Mouse (Mus musculus): Measurements from ENCODE around the gene Anks1b. TPM values are rescaled to one million over a fixed set of nuclear protein-coding genes. Genes with fewer than 3 reads are reported as not detected.
"Not testable (repeated sequence)": the region's sequence is repeated elsewhere in the genome, so short reads cannot be mapped to it uniquely, and the experiment has no call there.

Anks1b gene
- polyA plus RNA-seq, 1 experiment from 2014 or later: 23.6 TPM

DNA sequence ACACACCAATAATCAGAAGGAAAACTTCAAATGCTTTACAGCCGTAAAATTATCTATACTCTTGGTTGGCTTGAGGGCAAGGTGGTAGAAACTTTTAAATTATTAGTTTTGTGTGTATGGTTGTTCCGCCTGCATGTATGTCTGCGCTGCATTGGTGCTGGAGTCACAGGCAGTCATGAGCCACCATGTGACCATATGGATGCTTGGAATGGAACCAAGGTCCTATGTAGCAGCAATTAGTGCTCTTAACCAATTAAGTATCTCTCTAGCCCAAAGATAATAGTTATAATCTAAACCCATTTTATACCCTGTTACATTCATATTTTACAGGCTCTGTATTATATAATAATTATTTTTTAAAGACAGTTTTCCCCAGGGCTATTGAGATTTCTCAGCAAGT, 739.7 kb downstream of the Anks1b start:
- no peak overlapping the region for H3K9ac ChIP-seq
- H3K36me3 ChIP-seq (replicated peaks): no peaks in the 10 kb centered on the region
- no peak overlapping the region for H3K27ac ChIP-seq
- no peak overlapping the region for H3K4me2 ChIP-seq
- no peak for ATAC-seq (ENCODE audit: low FRiP score)
- 94% methylated on average over 3 of the region's 3 CpGs for WGBS
- H3K4me1 ChIP-seq: peaks cover 7% of the 10 kb centered on the region
- no peaks in the 10 kb centered on the region for H3K9me3 ChIP-seq
- H3K27me3 ChIP-seq: no peaks in the 10 kb centered on the region
- no peak overlapping the region for H3K4me3 ChIP-seq (replicated peaks)

DNA sequence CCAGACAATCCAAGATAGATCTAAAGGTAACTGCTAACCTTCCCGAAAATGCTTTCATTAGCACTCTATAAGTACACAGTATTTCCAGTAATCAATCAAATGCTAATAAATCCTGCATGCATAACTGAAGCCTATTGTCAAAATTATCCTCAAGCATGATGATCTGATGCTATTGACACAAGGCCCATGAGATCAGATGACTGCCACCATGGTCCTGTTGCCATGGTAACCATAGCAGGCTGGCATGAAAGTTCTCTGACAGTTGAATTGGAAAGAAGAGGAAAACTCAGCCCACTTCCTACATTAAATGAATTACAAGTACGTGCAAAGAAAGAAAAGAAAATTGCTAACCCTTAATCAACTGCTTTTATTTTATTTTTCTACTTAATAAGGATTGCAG, 741.9 kb downstream of the Anks1b start:
- no peak for ATAC-seq (ENCODE audit: low FRiP score)
- H3K4me2 ChIP-seq: no peak overlapping the region
- no peaks in the 10 kb centered on the region for H3K27me3 ChIP-seq
- no peak overlapping the region for H3K4me3 ChIP-seq (replicated peaks)
- H3K9me3 ChIP-seq: no peaks in the 10 kb centered on the region
- no peaks in the 10 kb centered on the region for H3K36me3 ChIP-seq (replicated peaks)
- H3K27ac ChIP-seq: no peak overlapping the region
- 45% methylated on average over 2 of the region's 2 CpGs for WGBS
- peaks cover 7% of the 10 kb centered on the region for H3K4me1 ChIP-seq
- H3K9ac ChIP-seq: no peak overlapping the region

DNA sequence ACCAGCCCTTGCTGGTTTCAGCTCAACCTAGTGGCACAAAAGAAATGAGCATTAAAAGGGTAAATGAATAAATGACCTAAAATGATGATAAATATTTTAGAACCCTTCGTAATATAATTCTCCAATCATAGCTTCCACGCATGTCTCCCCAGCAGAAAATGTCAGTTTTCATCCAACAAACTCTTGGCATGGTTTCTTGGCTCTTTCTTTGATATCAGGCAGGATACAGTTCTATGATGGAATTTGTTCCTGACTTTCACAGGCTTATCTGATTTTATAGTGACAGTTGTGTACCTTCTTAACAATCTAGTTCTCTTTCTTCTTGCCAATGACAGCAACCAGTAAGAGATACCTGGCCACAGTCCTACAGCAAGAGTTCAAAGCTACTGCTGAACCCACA, 743.3 kb downstream of the Anks1b start:
- 95% methylated on average over 2 of the region's 2 CpGs for WGBS
- Histone ChIP-seq H3K4me2 (no peak overlapping the region), H3K27me3 (no peaks in the 10 kb centered on the region), H3K4me3 (replicated peaks) (no peak overlapping the region), H3K9me3 (no peaks in the 10 kb centered on the region), H3K4me1 (peaks cover 7% of the 10 kb centered on the region), H3K27ac (no peak overlapping the region), H3K36me3 (replicated peaks) (no peaks in the 10 kb centered on the region), H3K9ac (no peak overlapping the region)
- ATAC-seq (ENCODE audit: low FRiP score): no peak

DNA sequence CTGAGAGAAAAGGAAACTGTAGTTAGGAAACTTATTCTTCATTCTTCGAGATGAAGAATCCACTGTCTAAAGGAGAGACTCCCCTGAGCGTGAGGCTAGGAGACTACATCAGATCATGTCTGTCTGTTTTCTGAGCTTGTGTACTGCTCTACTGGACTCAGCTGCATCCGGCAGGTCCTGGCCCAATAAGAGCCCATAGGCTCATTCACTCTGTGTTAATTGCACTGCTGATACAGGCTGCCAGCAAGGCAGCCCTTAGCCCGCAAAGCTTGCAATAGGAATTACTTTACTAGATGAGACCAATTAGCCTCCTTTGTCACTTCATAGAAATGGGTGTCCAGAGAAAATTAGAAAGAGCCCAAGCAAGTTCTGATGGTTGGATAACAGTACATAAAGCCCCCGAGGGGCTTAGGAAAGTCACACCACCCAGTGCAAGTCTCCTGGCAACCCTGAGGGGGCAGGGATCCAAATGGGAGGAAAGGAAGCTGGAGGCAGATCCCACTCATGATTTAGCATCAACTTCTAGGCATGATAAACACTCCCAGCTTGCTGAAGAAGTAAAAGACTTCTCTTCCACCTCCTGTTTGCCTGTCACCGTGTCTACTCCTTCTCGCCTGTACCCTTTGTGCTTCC, 744.5 kb downstream of the Anks1b start:
- 62% methylated on average over 7 of the region's 7 CpGs for WGBS
- no peak overlapping the region for H3K4me3 ChIP-seq (replicated peaks)
- H3K27me3 ChIP-seq: no peaks in the 10 kb centered on the region
- ATAC-seq (ENCODE audit: low FRiP score): no peak
- no peak overlapping the region for H3K9ac ChIP-seq
- peaks cover 7% of the 10 kb centered on the region for H3K4me1 ChIP-seq
- no peak overlapping the region for H3K4me2 ChIP-seq
- no peaks in the 10 kb centered on the region for H3K36me3 ChIP-seq (replicated peaks)
- H3K27ac ChIP-seq: no peak overlapping the region
- H3K9me3 ChIP-seq: no peaks in the 10 kb centered on the region

DNA sequence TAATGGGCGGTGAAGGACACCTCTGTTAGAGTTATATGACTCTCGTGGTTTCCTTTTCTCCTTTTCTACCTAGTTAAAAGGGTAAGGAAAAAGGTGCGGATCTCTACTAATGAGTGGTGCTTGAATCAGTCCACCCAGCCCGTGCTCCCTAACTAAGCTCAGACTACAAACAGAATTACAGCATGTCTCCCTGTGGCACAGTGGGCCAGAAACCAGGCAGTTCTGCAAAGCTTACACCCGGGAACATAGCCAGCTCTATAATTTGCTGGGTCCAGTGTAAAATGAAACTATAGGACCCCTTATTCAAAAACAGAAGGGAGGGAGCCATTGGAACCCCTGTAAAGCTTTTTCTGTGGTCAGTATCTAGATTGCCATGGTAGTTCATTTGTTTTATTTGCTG, 754.2 kb downstream of the Anks1b start:
- ATAC-seq (ENCODE audit: low FRiP score): no peak
- WGBS: 87% methylated on average over 5 of the region's 5 CpGs

DNA sequence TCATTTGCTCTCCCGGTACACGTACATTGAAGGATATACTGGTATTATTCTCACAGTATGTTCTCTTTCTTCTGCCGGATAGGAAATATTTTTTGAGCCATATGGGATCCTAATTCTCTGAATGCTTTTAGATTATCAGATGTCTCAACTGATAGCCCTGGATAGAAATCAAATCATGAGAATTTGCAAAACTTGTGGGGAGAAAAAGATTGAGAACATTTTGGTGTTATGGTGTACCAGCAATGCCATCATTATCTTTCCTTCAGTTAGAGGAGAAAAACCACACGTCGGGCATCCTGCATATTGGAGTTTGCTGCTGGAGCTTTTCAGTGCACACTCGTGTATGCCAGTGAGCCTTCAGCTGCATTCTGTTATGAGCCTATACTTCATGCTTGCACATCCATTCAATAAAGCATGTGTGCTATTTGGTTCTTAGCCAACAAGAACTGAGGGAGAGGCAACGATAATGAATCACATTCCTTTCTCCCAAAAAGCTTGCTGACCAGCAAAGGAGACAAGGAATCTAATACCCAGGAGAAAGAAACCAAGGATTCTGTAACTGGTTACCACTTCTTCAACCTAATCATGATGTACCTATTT, 756.9 kb downstream of the Anks1b start:
- WGBS: 81% methylated on average over 7 of the region's 7 CpGs

More for the DNA sequence above, 754.2 kb downstream of the Anks1b start:
- Histone ChIP-seq H3K4me2 (no peak overlapping the region), H3K4me3 (replicated peaks) (no peak overlapping the region), H3K4me1 (no peaks in the 10 kb centered on the region), H3K36me3 (replicated peaks) (no peaks in the 10 kb centered on the region), H3K27me3 (no peaks in the 10 kb centered on the region), H3K9ac (no peak overlapping the region), H3K27ac (no peak overlapping the region), H3K9me3 (no peaks in the 10 kb centered on the region)

DNA sequence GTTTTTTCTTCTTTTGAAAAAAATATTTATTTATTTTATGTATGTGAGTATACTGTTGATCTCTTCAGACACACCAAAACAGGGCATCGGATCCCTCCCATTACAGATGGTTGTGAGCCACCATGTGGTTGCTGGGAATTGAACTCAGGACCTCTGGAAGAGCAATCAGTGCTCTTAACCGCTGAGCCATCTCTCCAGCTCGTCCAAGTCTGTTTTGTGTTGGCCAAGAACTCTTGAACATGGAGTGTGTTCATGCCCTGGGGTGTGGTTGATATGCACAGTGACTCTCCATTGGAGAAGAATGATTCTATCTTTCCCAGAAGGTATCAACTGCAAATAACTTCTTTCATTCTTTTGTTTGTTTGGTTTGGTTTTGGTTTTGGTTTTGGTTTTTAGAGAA, 757.5 kb downstream of the Anks1b start:
- not testable (repeated sequence) for H3K4me2 ChIP-seq; H3K27ac ChIP-seq; ATAC-seq (ENCODE audit: low FRiP score); H3K4me3 ChIP-seq (replicated peaks); H3K9ac ChIP-seq; H3K4me1 ChIP-seq; H3K36me3 ChIP-seq (replicated peaks); H3K27me3 ChIP-seq
- 0 out of 2 replicates have a peak, but pooled peaks cover 11% of the 10 kb centered on the region for H3K9me3 ChIP-seq
- 83% methylated on average over 3 of the region's 3 CpGs for WGBS

More for the DNA sequence above, 756.9 kb downstream of the Anks1b start:
- H3K4me2 ChIP-seq: no peak overlapping the region
- H3K4me1 ChIP-seq: no peaks in the 10 kb centered on the region
- H3K9ac ChIP-seq: no peak overlapping the region
- ATAC-seq (ENCODE audit: low FRiP score): no peak
- H3K27ac ChIP-seq: no peak overlapping the region
- H3K27me3 ChIP-seq: no peaks in the 10 kb centered on the region
- H3K9me3 ChIP-seq: 0 out of 2 replicates have a peak, but pooled peaks cover 11% of the 10 kb centered on the region
- H3K36me3 ChIP-seq (replicated peaks): no peaks in the 10 kb centered on the region
- H3K4me3 ChIP-seq (replicated peaks): no peak overlapping the region

DNA sequence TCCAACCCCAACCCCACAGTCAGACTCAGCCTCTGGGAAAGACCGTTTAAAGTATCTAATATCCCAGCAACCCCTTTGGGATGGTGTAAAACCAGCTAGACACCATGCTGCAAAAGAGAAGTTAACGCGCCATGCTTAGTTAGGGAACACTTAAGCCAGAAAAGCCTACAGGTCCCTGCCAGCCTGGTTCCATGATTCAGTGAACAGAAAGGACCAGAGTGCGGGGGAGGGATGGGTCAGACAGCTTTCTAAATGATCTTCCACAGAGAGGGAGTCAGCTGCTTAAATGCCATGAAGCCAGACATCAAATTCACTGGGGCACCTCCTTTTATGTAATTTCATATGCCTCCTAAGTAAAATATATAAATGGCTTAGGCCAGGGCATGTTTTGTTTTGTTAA, 764.0 kb downstream of the Anks1b start:
- no peaks in the 10 kb centered on the region for H3K4me1 ChIP-seq
- 86% methylated on average over 4 of the region's 4 CpGs for WGBS
- no peak overlapping the region for H3K4me3 ChIP-seq (replicated peaks)
- H3K27me3 ChIP-seq: no peaks in the 10 kb centered on the region
- ATAC-seq (ENCODE audit: low FRiP score): no peak
- no peaks in the 10 kb centered on the region for H3K36me3 ChIP-seq (replicated peaks)
- 0 out of 2 replicates have a peak, but pooled peaks cover 11% of the 10 kb centered on the region for H3K9me3 ChIP-seq
- H3K27ac ChIP-seq: no peak overlapping the region
- H3K9ac ChIP-seq: no peak overlapping the region
- no peak overlapping the region for H3K4me2 ChIP-seq

DNA sequence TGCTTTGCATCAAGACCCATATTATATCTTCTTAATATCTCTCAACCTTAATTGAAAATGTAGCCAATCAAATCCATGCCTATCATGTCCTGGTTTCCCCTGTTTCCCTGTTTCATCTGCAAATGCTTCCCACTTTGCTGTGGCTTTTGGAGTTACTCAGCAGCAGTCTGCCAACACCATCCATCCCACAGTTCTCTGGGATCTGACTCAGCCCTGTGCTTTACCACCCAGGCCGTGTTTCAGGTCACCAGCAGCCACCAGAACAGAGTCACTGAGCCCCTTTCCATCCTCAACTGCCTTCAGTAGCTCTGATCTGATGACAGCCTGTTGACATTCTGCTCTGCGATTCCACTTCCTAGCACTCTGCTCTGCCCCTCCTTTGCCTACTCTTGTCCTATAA, 776.4 kb downstream of the Anks1b start:
- H3K4me3 ChIP-seq (replicated peaks): no peak overlapping the region
- no peaks in the 10 kb centered on the region for H3K27me3 ChIP-seq
- WGBS: 78% methylated on average over 2 of the region's 2 CpGs
- H3K4me1 ChIP-seq: no peaks in the 10 kb centered on the region
- H3K4me2 ChIP-seq: no peak overlapping the region
- no peak for ATAC-seq (ENCODE audit: low FRiP score)
- no peaks in the 10 kb centered on the region for H3K9me3 ChIP-seq
- H3K9ac ChIP-seq: no peak overlapping the region
- H3K36me3 ChIP-seq (replicated peaks): no peaks in the 10 kb centered on the region
- H3K27ac ChIP-seq: no peak overlapping the region

DNA sequence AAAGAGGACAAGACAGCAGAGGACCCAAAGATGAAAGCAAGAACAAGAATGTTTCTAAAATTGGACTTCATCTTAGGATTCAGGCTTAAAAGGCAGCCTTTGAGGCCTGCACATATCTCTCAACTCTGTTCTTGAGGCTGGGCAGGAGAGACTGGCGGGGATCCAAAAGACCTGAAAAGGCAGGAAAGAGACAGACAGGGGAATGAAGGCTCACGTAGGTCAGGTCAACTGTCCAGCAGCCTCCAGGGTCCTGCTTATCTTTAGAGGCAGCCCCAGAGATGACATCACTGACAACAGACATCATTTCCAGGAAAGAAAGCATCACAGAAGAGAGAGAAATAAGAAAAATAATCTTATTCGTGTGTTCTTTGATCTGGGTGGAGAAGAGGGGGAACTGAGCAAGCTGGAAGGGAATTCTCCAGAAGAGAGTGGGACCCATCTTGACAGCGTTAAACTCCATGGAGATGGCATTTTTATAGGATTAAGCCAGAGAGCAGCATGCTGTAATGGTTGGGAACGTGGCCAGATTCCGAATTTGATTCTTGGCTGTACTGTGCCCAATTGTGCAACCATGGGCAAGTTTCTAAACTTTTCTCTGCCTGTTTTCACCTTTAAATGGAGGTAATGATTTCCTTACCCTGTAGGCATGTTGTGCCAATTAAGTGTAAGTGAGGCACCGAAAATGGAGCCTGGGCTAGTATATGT, 784.3 kb downstream of the Anks1b start:
- H3K36me3 ChIP-seq (replicated peaks): no peaks in the 10 kb centered on the region
- H3K4me1 ChIP-seq: 0 out of 2 replicates have a peak, but pooled peaks cover 5% of the 10 kb centered on the region
- no peak overlapping the region for H3K4me2 ChIP-seq
- no peak overlapping the region for H3K9ac ChIP-seq
- no peaks in the 10 kb centered on the region for H3K9me3 ChIP-seq
- no peak for ATAC-seq (ENCODE audit: low FRiP score)
- no peak overlapping the region for H3K4me3 ChIP-seq (replicated peaks)
- H3K27me3 ChIP-seq: no peaks in the 10 kb centered on the region
- no peak overlapping the region for H3K27ac ChIP-seq
- 65% methylated on average over 7 of the region's 7 CpGs for WGBS

DNA sequence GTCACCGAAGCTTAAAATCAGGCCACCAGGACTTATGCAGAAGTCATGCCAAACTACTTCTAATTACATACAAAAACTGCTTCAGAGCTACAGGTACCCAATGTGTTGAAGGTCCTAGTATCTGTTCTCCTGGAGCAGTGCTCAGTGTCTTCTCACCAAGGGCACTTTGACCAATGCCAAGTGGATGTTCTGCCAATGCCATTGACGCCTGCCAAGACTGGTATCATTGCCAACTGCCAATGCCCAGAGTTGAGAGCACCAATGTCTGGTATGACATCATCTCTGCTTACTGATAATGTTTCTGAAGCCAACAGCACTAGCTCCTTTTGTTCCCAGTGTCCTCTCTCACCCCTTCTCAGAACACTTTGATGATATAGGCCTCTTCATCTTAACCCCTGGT, 793.4 kb downstream of the Anks1b start:
- H3K27me3 ChIP-seq: no peaks in the 10 kb centered on the region
- no peak for ATAC-seq (ENCODE audit: low FRiP score)
- no peak overlapping the region for H3K4me3 ChIP-seq (replicated peaks)
- WGBS: 86% methylated on average over 2 of the region's 2 CpGs
- H3K9me3 ChIP-seq: no peaks in the 10 kb centered on the region
- H3K27ac ChIP-seq: no peak overlapping the region
- H3K36me3 ChIP-seq (replicated peaks): no peaks in the 10 kb centered on the region
- H3K4me2 ChIP-seq: no peak overlapping the region
- no peak overlapping the region for H3K9ac ChIP-seq
- H3K4me1 ChIP-seq: no peaks in the 10 kb centered on the region

DNA sequence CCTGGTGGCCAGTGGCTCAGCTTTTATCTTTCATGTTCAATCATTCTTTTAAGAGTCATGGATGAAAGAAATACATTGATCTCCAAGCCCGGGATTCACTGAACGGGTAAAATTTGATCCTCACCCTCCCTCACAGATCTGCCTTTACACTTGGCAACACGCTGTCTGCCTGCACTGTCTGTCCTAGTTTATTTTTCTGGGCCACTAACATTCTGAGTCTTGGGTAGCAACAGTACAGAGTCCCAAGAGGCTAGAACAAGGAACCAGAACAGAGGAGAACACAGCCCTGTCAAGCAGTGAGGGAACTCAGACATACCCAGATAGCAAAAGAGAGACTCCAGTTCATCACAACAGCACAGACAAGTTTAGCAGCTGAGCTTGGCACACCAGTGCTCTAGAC, 797.0 kb downstream of the Anks1b start:
- H3K27ac ChIP-seq: no peak overlapping the region
- WGBS: 87% methylated on average over 3 of the region's 3 CpGs

DNA sequence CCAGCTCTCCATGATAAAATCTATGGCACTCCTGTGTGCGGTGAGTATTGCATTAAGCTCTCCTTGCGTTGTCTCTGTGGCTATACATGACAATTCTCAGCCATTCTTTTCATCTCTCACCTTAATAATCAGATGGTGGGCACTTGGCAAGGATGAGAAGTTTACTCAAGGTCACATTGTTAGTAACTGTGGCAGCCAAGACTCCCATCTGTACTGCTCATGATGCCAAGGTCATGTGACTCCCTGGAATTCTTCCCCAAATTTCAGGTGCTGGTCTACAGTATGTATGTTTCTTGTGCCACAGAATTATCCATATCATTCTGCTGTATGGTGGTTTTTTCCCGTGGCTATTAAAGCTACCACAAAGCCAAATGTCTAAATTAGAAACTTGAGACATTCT, 798.8 kb downstream of the Anks1b start:
- H3K4me1 ChIP-seq: no peaks in the 10 kb centered on the region
- H3K4me2 ChIP-seq: no peak overlapping the region
- H3K9ac ChIP-seq: no peak overlapping the region
- H3K27ac ChIP-seq: no peak overlapping the region
- H3K36me3 ChIP-seq (replicated peaks): no peaks in the 10 kb centered on the region
- no peaks in the 10 kb centered on the region for H3K9me3 ChIP-seq
- WGBS: 88% methylated on average over 3 of the region's 3 CpGs
- no peak for ATAC-seq (ENCODE audit: low FRiP score)
- H3K4me3 ChIP-seq (replicated peaks): no peak overlapping the region
- no peaks in the 10 kb centered on the region for H3K27me3 ChIP-seq

More for the DNA sequence above, 797.0 kb downstream of the Anks1b start:
- Histone ChIP-seq H3K9ac (no peak overlapping the region), H3K36me3 (replicated peaks) (no peaks in the 10 kb centered on the region), H3K4me1 (no peaks in the 10 kb centered on the region), H3K27me3 (no peaks in the 10 kb centered on the region), H3K9me3 (no peaks in the 10 kb centered on the region), H3K4me2 (no peak overlapping the region), H3K4me3 (replicated peaks) (no peak overlapping the region)
- no peak for ATAC-seq (ENCODE audit: low FRiP score)
